Mouse (Mus musculus) heart, adult 2 months (tissue): ENCODE data around the gene Ryr3.

Source experiments
- CTCF ChIP-seq: fragments of 200-600 bp; IDR thresholded peaks from 2 replicates; pipeline ENCODE4 v1.8.1; 2022; ENCODE audit warnings: antibody characterized with exemption, mild to moderate bottlenecking, moderate library complexity
- POLR2A ChIP-seq: fragments of 200-500 bp; IDR thresholded peaks from 2 replicates; pipeline ENCODE4 v1.6.1; 2011; ENCODE audit warnings: mild to moderate bottlenecking, low read depth, low read length, control low read depth; ENCODE audit not compliant: insufficient read depth

GRCm38 (mm10) chr2:113008961-113009740 lies 207.7 kb downstream of the Ryr3 start:
- TF ChIP-seq POLR2A = no peak
- no peak for TF ChIP-seq CTCF
